21 mouse cellular contexts compared by ENCODE assay signal in genomic region chr7:58755846-58756245, GRCm38 (mm10).
DNase-seq lines count a peak whose midpoint lies in the region; ATAC-seq and TF ChIP-seq lines count a peak whose summit lies in the region.
"Had no signal": no experiment of that assay in that cellular context is flagged by ENCODE, and none has a peak within 500 bp of the region (broad histone marks: within the 10 kb centered on the region; RNA-seq: fewer than 3 reads in every experiment).

No protein-coding gene starts in this region.

- no peaks in the 10 kb centered on the region for H3K27me3 ChIP-seq in heart, embryonic 11.5 days (ENCODE audit: control insufficient read depth, insufficient read depth, low read length)
- H3K27me3 ChIP-seq in testis, adult 2 months (ENCODE audit: control insufficient read depth, insufficient read depth, low read length), result no peaks in the 10 kb centered on the region
- H3K27me3 ChIP-seq: embryonic facial prominence, embryonic 12.5 days; forebrain, embryonic 13.5 days; forebrain, embryonic 15.5 days had no signal

- DNase-seq in heart, adult 11 months, result peak; percentile 48
- DNase-seq in testis, postnatal 14 days (ENCODE audit: low spot score), result no peak
- DNase-seq in thymus, postnatal 25 days, result peak; percentile 53
- DNase-seq in thymus, adult 18-20 months, result no peak
- DNase-seq in cerebellum, postnatal 14 days, result no peak
- DNase-seq: adrenal gland, adult 2 months; adrenal gland, postnatal 10 days; adrenal gland, postnatal 36 days; cerebellum, adult 11-12 months; cerebellum, adult 2 months; cerebellum, adult 9-10 months; cerebellum, postnatal 10 days; cerebellum, postnatal 36 days; forebrain, postnatal 0 days had no signal

- peaks cover 4% of the 10 kb centered on the region; the same call in 1 of the 2 replicates for H3K4me1 ChIP-seq in heart, embryonic 11.5 days (ENCODE audit: control insufficient read depth, insufficient read depth, low read length)
- H3K4me1 ChIP-seq in testis, adult 2 months (ENCODE audit: control insufficient read depth, insufficient read depth, low read length), result peaks cover 4% of the 10 kb centered on the region; the same call in 1 of the 2 replicates
- H3K4me1 ChIP-seq: embryonic facial prominence, embryonic 12.5 days; forebrain, embryonic 13.5 days; forebrain, embryonic 15.5 days had no signal

- no peak overlapping the region for H3K4me2 ChIP-seq in heart, embryonic 11.5 days
- H3K4me2 ChIP-seq: embryonic facial prominence, embryonic 12.5 days; forebrain, embryonic 13.5 days; forebrain, embryonic 15.5 days had no signal

- H3K9me3 ChIP-seq in heart, embryonic 11.5 days (replicated peaks; ENCODE audit: control insufficient read depth, low read length), result no peaks in the 10 kb centered on the region
- H3K9me3 ChIP-seq: embryonic facial prominence, embryonic 10.5 days; embryonic facial prominence, embryonic 12.5 days; forebrain, embryonic 13.5 days; forebrain, embryonic 15.5 days had no signal

- 36% methylated on average over 1 of the region's 1 CpGs for WGBS in heart, embryonic 11.5 days (ENCODE audit: insufficient replicate concordance)

- no peak overlapping the region for H3K9ac ChIP-seq in heart, embryonic 11.5 days (ENCODE audit: low read depth, low read length)
- H3K9ac ChIP-seq: embryonic facial prominence, embryonic 12.5 days; forebrain, embryonic 13.5 days; forebrain, embryonic 15.5 days; forebrain, postnatal 0 days had no signal

- H3K36me3 ChIP-seq in heart, embryonic 11.5 days (ENCODE audit: control insufficient read depth, insufficient read depth, low read length), result no peaks in the 10 kb centered on the region
- no peaks in the 10 kb centered on the region for H3K36me3 ChIP-seq in testis, adult 2 months (ENCODE audit: control insufficient read depth, insufficient read depth, low read length)
- H3K36me3 ChIP-seq: embryonic facial prominence, embryonic 10.5 days; embryonic facial prominence, embryonic 12.5 days; forebrain, embryonic 15.5 days had no signal

- TF ChIP-seq CTCF in testis, adult 2 months (IDR thresholded peaks at IDR 0.05; ENCODE audit: control insufficient read depth, insufficient read depth, insufficient replicate concordance, low read depth, low read length), result no peak

- TF ChIP-seq POLR2A in testis, adult 2 months (IDR thresholded peaks at IDR 0.05; ENCODE audit: control insufficient read depth, low read depth, low read length), result no peak

- no peak overlapping the region for H3K4me3 ChIP-seq in heart, embryonic 11.5 days (ENCODE audit: low read depth, low read length)
- peak overlapping the region; percentile 73 for H3K4me3 ChIP-seq in testis, adult 2 months (ENCODE audit: control insufficient read depth, low read depth, low read length)
- H3K4me3 ChIP-seq: embryonic facial prominence, embryonic 10.5 days; embryonic facial prominence, embryonic 12.5 days; forebrain, embryonic 13.5 days; forebrain, embryonic 15.5 days had no signal

- no peak overlapping the region for H3K27ac ChIP-seq in heart, embryonic 11.5 days (ENCODE audit: low read depth, low read length)
- no peak overlapping the region for H3K27ac ChIP-seq in testis, adult 2 months (ENCODE audit: control insufficient read depth, insufficient read depth, low read depth, low read length)
- H3K27ac ChIP-seq: embryonic facial prominence, embryonic 10.5 days; embryonic facial prominence, embryonic 12.5 days; forebrain, embryonic 13.5 days; forebrain, embryonic 15.5 days had no signal

- no peak for ATAC-seq in heart, embryonic 11.5 days (replicated peaks; ENCODE audit: insufficient number of reproducible peaks, low FRiP score, low TSS enrichment)
- ATAC-seq in megakaryocyte-erythroid progenitor cell, adult 5-6 weeks (replicated peaks; ENCODE audit: low FRiP score, low TSS enrichment, poor library complexity, severe bottlenecking), result peak; percentile 65
- ATAC-seq: forebrain, embryonic 13.5 days; forebrain, embryonic 15.5 days; forebrain, postnatal 0 days had no signal

Comparison
In these comparisons a context has a peak if more than half of its experiments do, and no peak if none do; other contexts are left out.
1. DNase-seq: peak in heart, adult 11 months (single experiment) and thymus, postnatal 25 days (single experiment); none in testis, postnatal 14 days (single experiment), thymus, adult 18-20 months (0 of 2) and cerebellum, postnatal 14 days (0 of 2).